Mouse (Mus musculus): ENCODE results near the gene Arhgef10l.

Gene Arhgef10l

GRCm38 (mm10) chr4:140610841-140611609, 54.8 kb downstream of the Arhgef10l start:
- in situ Hi-C loops (cut with MboI, MseI) = no loop called here

- in situ Hi-C loops (cut with MboI, MseI) = no loop called here
Measured at GRCm38 (mm10) chr4:140608228-140608720, 57.5 kb downstream of the Arhgef10l start.

- in situ Hi-C loops (cut with MboI, MseI) = no loop called here
Measured at GRCm38 (mm10) chr4:140606779-140607178, 59.0 kb downstream of the Arhgef10l start.

GRCm38 (mm10) chr4:140606197-140606596, 59.6 kb downstream of the Arhgef10l start:
- in situ Hi-C loops (cut with MboI, MseI) = no loop called here

GRCm38 (mm10) chr4:140605790-140606189, 60.0 kb downstream of the Arhgef10l start:
- in situ Hi-C loops (cut with MboI, MseI) = no loop called here

- in situ Hi-C loops (cut with MboI, MseI) = no loop called here
Measured at GRCm38 (mm10) chr4:140605247-140605646, 60.6 kb downstream of the Arhgef10l start.

GRCm38 (mm10) chr4:140604541-140604940, 61.3 kb downstream of the Arhgef10l start:
- in situ Hi-C loops (cut with MboI, MseI) = no loop called here

GRCm38 (mm10) chr4:140602022-140602421, 63.8 kb downstream of the Arhgef10l start:
- in situ Hi-C loops (cut with MboI, MseI) = no loop called here

- in situ Hi-C loops (cut with MboI, MseI) = no loop called here
Measured at GRCm38 (mm10) chr4:140601153-140601552, 64.7 kb downstream of the Arhgef10l start.

GRCm38 (mm10) chr4:140598846-140599245, 67.0 kb downstream of the Arhgef10l start:
- in situ Hi-C loops (cut with MboI, MseI) = no loop called here

- in situ Hi-C loops (cut with MboI, MseI) = no loop called here
Measured at GRCm38 (mm10) chr4:140597928-140598327, 67.9 kb downstream of the Arhgef10l start.

- in situ Hi-C loops (cut with MboI, MseI) = no loop called here
Measured at GRCm38 (mm10) chr4:140597378-140597777, 68.4 kb downstream of the Arhgef10l start.

GRCm38 (mm10) chr4:140593771-140594505, 71.9 kb downstream of the Arhgef10l start:
- in situ Hi-C loops (cut with MboI, MseI) = loop anchor here (5.0 kb wide), 1 partner anchor 83 kb away; no protein-coding TSS in a partner anchor

GRCm38 (mm10) chr4:140592990-140593770, 72.6 kb downstream of the Arhgef10l start:
- in situ Hi-C loops (cut with MboI, MseI) = loop anchor here (5.0 kb wide), 1 partner anchor 84 kb away; no protein-coding TSS in a partner anchor

- in situ Hi-C loops (cut with MboI, MseI) = loop anchor here (5.0 kb wide), 1 partner anchor 85 kb away; no protein-coding TSS in a partner anchor
Measured at GRCm38 (mm10) chr4:140592217-140592759, 73.5 kb downstream of the Arhgef10l start.

GRCm38 (mm10) chr4:140586478-140586877, 79.3 kb downstream of the Arhgef10l start:
- in situ Hi-C loops (cut with MboI, MseI) = no loop called here

- in situ Hi-C loops (cut with MboI, MseI) = no loop called here
Measured at GRCm38 (mm10) chr4:140584240-140584639, 81.6 kb downstream of the Arhgef10l start.

- in situ Hi-C loops (cut with MboI, MseI) = no loop called here
Measured at GRCm38 (mm10) chr4:140582390-140583088, 83.3 kb downstream of the Arhgef10l start.

- in situ Hi-C loops (cut with MboI, MseI) = no loop called here
Measured at GRCm38 (mm10) chr4:140581730-140582389, 84.0 kb downstream of the Arhgef10l start.

GRCm38 (mm10) chr4:140581341-140581729, 84.5 kb downstream of the Arhgef10l start:
- in situ Hi-C loops (cut with MboI, MseI) = no loop called here
